Mouse (Mus musculus) layer of hippocampus, adult 8-10 months (tissue): ENCODE results near the gene Gm867. TPM values are rescaled to one million over a fixed set of nuclear protein-coding genes. Genes with fewer than 3 reads are reported as not detected.

Experiments used
- DNase-seq, 2 experiments: peaks; one replicate each; pipeline ENCODE4 v3.0.0; 2022; ENCODE audit warnings: low spot score in 2 of 2
- total RNA-seq, 4 experiments: library from RNA; stranded (reverse); gene quantifications; 2 replicates each; pipeline ENCODE4 v1.2.4; 2022

Gm867 gene
- total RNA-seq: under 1 TPM in 2 of 4 experiments, not detected in 2; 0.51 to 0.70 TPM

- DNase-seq: no peak
Observed at GRCm38 (mm10) chr10:75940520-75940919, at the start of gene Gm867. Gene Gm867, minus strand, starts transcription at chr10:75940672.

GRCm38 (mm10) chr10:75979432-75979831, 39.0 kb upstream of the Gm867 start:
- DNase-seq: no peak

GRCm38 (mm10) chr10:75978835-75979157, 38.3 kb upstream of the Gm867 start:
- DNase-seq: no peak

- no peak for DNase-seq
Observed at GRCm38 (mm10) chr10:75978119-75978834, 37.8 kb upstream of the Gm867 start.

- DNase-seq: no peak
Observed at GRCm38 (mm10) chr10:75975216-75975615, 34.7 kb upstream of the Gm867 start.

GRCm38 (mm10) chr10:75973846-75974245, 33.4 kb upstream of the Gm867 start:
- DNase-seq: no peak

- DNase-seq: no peak
Observed at GRCm38 (mm10) chr10:75954381-75954811, 13.9 kb upstream of the Gm867 start, which contains the start of gene Gm5134. Gene Gm5134, plus strand, starts transcription at chr10:75954514.

GRCm38 (mm10) chr10:75951424-75952050, 11.1 kb upstream of the Gm867 start:
- DNase-seq: peak in 1 of 2 experiments; percentile 50

- DNase-seq: no peak
Observed at GRCm38 (mm10) chr10:75950791-75951210, 10.3 kb upstream of the Gm867 start.

GRCm38 (mm10) chr10:75949053-75950045, 8.9 kb upstream of the Gm867 start:
- DNase-seq: no peak

GRCm38 (mm10) chr10:75948079-75948478, 7.6 kb upstream of the Gm867 start:
- no peak for DNase-seq

GRCm38 (mm10) chr10:75945896-75946295, 5.4 kb upstream of the Gm867 start:
- no peak for DNase-seq

GRCm38 (mm10) chr10:75945213-75945612, 4.7 kb upstream of the Gm867 start:
- DNase-seq: no peak

- DNase-seq: no peak
Observed at GRCm38 (mm10) chr10:75944066-75944772, 3.7 kb upstream of the Gm867 start.

- DNase-seq: no peak
Observed at GRCm38 (mm10) chr10:75942736-75943477, 2.4 kb upstream of the Gm867 start, which contains the start of gene Vpreb3. Gene Vpreb3, plus strand, starts transcription at chr10:75943057.

- no peak for DNase-seq
Observed at GRCm38 (mm10) chr10:75941042-75941824, 761 bp upstream of the Gm867 start.

GRCm38 (mm10) chr10:75939481-75940234, 814 bp downstream of the Gm867 start:
- DNase-seq: no peak

GRCm38 (mm10) chr10:75937851-75938643, 2.4 kb downstream of the Gm867 start:
- no peak for DNase-seq
